Mouse (Mus musculus) neural tube, embryonic 13.5 days (tissue): ENCODE measurements around the gene Parp2. TPM values are rescaled to one million over a fixed set of nuclear protein-coding genes. Genes with fewer than 3 reads are reported as not detected.

ENCODE experiments used
- polyA plus RNA-seq: library from polyadenylated mRNA; unstranded; fragments of >200 nt; fragmentation: Nextera tagmentation; extraction: Ambion mirVana; gene quantifications from 2 replicates; pipeline ENCODE4 v1.2.1, GENCODE M21; 2015

Gene Parp2
- polyA plus RNA-seq, 1 experiment from 2014 or later, result 49.0 TPM

Other genes starting within 250 kb of the Parp2 start
- not detected in 2 replicates for gene Olfr744, start 193.0 kb upstream of the Parp2 start, polyA plus RNA-seq
- gene Olfr745, start 168.5 kb upstream of the Parp2 start, polyA plus RNA-seq, result not detected in 2 replicates
- not detected in 2 replicates for gene Olfr746, start 160.8 kb upstream of the Parp2 start, polyA plus RNA-seq
- not detected in 2 replicates for gene Olfr747, start 114.6 kb upstream of the Parp2 start, polyA plus RNA-seq
- not detected in 2 replicates for gene Olfr748, start 100.5 kb upstream of the Parp2 start, polyA plus RNA-seq
- gene Olfr749, start 62.7 kb upstream of the Parp2 start, polyA plus RNA-seq, result not detected in 2 replicates
- 111 and 114 TPM in 2 replicates for gene Ttc5, start 22.3 kb upstream of the Parp2 start, polyA plus RNA-seq
- not detected in 2 replicates for gene Ccnb1ip1, start 109 bp upstream of the Parp2 start, polyA plus RNA-seq
- 3.2 and 3.4 TPM in 2 replicates for gene Tep1, start 62.7 kb downstream of the Parp2 start, polyA plus RNA-seq
- 0.88 and 1.2 TPM in 2 replicates for gene Klhl33, start 89.7 kb downstream of the Parp2 start, polyA plus RNA-seq
- gene Osgep, start 117.1 kb downstream of the Parp2 start, polyA plus RNA-seq, result 122 and 125 TPM in 2 replicates
- gene Apex1, start 117.1 kb downstream of the Parp2 start, polyA plus RNA-seq, result 215 and 219 TPM in 2 replicates
- gene Pip4p1, start 123.0 kb downstream of the Parp2 start, polyA plus RNA-seq, result 90.2 and 103 TPM in 2 replicates
- gene Pnp, start 123.2 kb downstream of the Parp2 start, polyA plus RNA-seq, result 25.8 and 27.4 TPM in 2 replicates
- gene Gm49342, start 136.7 kb downstream of the Parp2 start, polyA plus RNA-seq, result 2.7 TPM in 1 of 2 replicates, not detected in the other
- gene Pnp2, start 148.2 kb downstream of the Parp2 start, polyA plus RNA-seq, result not detected in 2 replicates
- gene Rnase10, start 199.9 kb downstream of the Parp2 start, polyA plus RNA-seq, result not detected in 2 replicates
- gene Rnase9, start 234.0 kb downstream of the Parp2 start, polyA plus RNA-seq, result not detected in 2 replicates
- not detected in 2 replicates for gene Rnase11, start 242.3 kb downstream of the Parp2 start, polyA plus RNA-seq
- gene Rnase12, start 249.8 kb downstream of the Parp2 start, polyA plus RNA-seq, result not detected in 2 replicates